Mouse (Mus musculus): ENCODE results near the gene Kdm1a. TPM values are rescaled to one million over a fixed set of nuclear protein-coding genes. Genes with fewer than 3 reads are reported as not detected.
A peak's percentile ranks its signal among the peaks of the same experiment; 100 is the strongest.

Gene Kdm1a
- total RNA-seq, 2 experiments from 2014 or later: 95.6 to 96.1 TPM

DNA sequence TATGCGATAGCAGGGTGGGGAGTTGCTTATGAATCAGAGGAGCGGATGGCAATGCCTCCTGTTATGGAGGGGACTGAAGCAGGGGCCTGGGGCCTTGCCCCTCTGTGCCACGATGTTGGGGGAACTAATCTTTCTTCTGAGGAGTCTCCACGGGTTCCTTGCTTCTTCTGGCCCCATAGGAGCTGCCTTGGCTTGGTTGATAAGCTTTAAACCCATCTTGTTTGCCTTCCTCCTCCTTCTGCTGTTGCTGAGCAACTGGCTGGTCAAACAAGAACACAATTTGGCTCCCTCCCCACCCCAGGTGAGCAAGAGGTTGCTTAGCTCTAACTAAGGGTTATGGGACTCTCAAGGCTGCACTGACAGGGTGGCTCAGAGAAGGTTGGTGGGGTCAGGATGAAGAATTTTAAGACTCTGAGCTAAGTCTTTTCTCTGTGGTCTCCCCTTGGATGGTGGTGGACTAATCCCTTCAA is 7.9 kb upstream of the Kdm1a start, which contains the start of gene Tex46:
Gene Tex46, plus strand, starts transcription at position 51 of the 470 bp plus-strand sequence.
- intact Hi-C loops (cut with DNase I): no loop called here
- DNase-seq (ENCODE audit: low spot score in 2 of 2): no peak

DNA sequence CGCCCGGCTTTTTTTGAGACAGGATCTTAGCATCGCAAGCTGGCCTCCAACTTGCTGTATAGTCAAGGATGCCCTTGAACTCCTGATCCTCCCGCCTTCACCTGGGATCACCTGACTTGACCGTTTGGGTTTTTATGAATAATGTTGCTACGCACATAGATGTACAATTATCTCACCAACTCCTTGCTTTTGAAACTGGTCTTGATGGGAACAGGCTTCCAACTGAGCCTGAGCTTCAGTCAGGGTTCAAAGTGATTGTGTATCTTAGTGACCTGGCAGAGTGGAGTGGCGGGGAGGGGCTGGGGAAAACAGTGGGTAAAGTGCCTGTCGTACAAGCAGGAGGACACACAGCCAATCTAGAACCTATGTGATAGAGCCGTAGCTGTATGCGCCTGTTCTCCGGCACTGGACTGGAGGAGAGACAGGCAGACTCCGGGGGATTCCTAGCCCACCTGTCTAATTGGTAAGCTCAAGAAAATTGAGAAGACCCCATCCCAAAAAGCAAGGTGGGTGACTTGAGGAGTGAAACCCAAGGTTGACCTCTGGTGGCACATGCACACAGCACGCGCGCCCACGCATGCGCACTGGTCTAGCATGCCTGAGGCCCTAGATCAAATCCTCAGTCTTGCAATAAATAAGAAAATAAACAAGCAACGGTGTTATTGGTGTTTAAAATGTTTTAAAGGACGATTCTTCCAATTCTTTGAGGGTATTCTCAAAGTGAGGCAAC is 3.4 kb upstream of the Kdm1a start:
- no peak for DNase-seq (ENCODE audit: low spot score in 2 of 2)
- intact Hi-C loops (cut with DNase I): no loop called here

DNA sequence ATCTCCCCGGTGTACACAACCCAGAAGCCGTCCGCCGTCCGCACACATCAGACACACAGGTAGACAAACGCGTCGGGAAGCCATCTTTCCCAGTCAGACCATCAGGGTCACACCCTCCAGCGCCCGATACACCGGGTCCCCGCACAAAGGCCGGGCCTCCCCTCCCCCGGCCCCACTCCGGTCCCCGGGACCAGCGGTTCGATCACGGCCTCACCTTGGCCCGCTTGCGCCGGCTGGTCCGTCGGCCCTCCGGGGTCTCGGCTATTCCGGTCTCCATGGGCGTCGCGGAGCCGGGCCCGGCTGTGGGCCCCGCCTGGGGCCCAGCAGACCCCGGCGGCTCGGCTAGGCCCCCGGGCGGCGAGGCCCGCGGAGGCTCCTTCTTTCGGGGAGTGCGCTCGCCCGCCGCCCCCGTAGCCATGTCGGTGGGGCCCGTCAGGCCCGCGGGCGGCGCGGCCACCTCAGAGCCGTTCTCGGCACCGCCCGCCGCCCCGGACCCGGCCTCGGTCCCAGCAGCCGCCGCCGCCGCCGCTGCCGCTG is 437 bp downstream of the Kdm1a start:
- DNase-seq (ENCODE audit: low spot score in 2 of 2): peak in 1 of 2 experiments; percentile 53
- intact Hi-C loops (cut with DNase I): loop anchor here (5.0 kb wide), 2 partner anchors 145 to 550 kb away; partner anchors contain the start of gene Rpl11

DNA sequence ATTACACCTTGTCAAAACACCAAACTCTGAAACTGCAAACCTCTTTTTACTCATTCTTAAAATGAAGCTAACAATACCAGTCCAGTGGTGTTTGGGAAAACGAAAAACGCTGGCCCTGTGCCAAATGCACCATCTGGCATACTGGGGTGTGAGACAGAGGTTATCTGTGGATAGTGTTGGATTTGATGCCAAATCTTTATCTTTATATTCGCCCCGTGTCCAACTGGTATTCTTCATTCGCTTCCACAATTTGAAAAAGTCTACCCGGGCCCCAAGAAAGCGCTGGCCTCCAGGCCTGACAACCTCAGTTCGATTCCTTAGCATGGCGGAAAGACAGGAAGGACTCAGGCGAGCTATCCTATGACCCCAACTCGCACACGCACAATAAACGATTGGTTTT is 1.0 kb downstream of the Kdm1a start:
- intact Hi-C loops (cut with DNase I): loop anchor here (5.0 kb wide), 2 partner anchors 144 to 549 kb away; partner anchors contain the start of gene Rpl11
- DNase-seq (ENCODE audit: low spot score in 2 of 2): peak; percentile 29 to 42

DNA sequence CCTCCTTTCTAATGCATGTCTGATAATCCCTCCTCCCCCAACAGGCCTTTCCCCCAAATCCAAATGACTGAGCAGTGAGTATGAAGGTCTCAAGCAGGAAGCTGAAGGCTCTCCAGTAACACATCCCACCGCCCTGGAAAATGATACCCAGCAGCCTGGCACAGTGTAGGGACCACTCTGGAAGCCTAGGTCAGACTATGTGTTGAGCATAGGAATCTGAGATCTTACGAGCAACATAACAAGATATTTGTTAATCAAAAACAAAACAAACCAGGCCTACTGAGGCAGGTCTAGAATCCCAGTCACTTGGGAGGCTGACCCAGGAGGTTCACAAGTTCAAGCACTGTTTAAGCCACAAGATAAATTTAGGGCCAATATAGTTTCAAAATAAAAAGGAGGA is 2.0 kb downstream of the Kdm1a start:
- intact Hi-C loops (cut with DNase I): loop anchor here (5.0 kb wide), 2 partner anchors 143 to 548 kb away; partner anchors contain the start of gene Rpl11
- DNase-seq (ENCODE audit: low spot score in 2 of 2): no peak

DNA sequence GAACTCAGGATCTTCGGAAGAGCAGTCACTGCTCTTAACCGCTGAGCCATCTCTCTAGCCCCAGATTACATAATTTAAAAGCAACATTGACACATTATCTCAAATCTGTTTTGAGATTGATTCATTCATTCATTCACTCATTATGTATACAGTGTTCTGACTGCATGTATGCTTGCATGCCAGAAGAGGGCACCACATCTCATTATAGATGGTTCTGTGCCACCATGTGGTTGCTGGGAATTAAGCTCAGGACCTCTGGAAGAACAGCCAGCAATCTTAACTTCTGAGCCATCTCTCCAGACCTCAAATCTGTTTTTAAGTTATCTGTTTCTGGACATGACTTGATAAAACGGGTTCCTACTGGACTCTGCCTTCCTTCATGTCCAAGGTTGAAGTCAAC is 2.7 kb downstream of the Kdm1a start:
- intact Hi-C loops (cut with DNase I): loop anchor here (5.0 kb wide), 2 partner anchors 143 to 548 kb away; partner anchors contain the start of gene Rpl11
- DNase-seq (ENCODE audit: low spot score in 2 of 2): no peak

DNA sequence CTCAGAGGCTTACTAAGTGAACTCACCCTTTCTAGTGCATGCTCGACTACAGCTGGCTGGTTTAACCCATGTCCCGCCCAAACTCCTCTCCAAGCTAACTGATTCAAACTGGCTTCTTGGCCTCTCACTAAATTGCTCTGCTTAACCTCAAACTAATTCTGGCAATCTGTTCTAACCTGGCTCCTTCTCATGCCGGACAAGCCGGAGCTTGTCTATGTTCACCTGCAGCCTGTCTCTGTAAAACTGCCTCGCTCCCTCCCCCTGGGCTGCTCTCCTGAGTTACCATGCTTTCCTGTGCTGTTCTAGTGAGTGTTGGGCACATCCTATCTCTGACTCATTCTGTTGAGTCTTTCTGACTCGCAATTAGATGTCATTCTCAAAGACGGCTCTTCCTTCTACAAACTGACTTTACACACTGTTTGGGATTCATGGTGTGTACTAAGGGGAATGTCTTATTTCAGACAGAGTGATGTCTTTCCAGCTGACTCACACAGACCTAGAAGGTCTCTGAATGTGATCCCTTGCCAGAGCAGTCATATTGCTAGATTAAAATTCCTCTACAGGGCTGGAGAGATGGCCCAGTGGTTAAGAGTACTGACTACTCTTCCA is 4.2 kb downstream of the Kdm1a start:
- intact Hi-C loops (cut with DNase I): no loop called here
- no peak for DNase-seq (ENCODE audit: low spot score in 2 of 2)

DNA sequence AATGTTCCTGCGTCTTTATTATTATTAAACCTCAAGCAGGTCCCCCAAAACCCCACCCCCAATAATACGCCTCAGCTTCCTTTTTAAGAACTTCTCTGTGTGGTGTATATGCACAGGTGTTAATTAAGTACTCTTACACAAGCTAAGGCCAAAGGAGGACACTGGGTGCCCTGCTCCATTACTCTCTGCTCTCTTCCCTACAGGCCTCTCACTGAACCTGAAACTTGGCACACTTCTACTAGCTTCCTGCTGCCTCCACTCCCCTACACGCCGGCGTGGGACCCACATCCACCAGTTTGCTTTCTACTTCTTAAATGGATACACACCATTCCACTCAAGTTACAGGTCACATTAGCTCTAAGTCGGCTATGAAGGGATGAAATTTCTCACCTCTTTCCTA is 7.3 kb downstream of the Kdm1a start:
- no peak for DNase-seq (ENCODE audit: low spot score in 2 of 2)
- intact Hi-C loops (cut with DNase I): no loop called here

DNA sequence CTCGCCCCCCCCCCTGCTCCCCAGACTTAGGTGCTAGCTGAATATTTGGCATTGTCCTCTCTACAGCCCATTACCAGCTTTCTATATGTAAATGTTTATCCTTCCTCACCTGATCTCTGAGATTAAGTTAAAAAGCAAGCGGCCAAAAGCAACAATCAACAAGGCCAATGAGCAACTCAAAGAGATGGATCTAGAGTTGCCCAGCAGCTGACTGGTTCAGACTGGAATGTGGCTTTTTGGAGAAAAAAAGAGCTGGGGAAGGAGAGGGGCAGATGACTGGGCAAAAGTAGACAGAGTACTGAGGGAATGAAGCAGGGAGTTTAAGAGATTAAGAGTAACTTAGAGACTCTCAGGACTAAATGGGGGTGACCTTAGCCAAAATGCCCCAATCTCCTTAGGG is 8.5 kb downstream of the Kdm1a start:
- DNase-seq (ENCODE audit: low spot score in 2 of 2): no peak
- intact Hi-C loops (cut with DNase I): no loop called here

DNA sequence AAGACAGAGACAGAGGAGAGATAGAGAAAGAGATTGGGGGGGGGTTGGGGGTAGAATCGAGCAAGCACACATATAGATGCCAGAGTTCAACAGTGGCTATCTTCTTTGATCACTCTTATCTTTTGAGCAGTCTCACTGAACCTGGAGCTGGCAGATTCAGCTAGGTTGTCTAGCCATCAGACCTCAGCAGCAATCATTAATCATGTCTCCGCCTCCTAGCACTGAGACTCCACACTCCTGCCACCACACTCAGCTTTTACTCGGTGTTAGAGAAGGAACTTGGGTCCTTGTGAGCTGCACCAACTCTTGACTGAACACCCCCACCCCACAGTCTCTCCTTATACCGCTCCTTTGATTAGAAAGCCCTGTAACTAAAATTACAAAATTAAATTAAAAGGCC is 10.4 kb downstream of the Kdm1a start:
- intact Hi-C loops (cut with DNase I): no loop called here

DNA sequence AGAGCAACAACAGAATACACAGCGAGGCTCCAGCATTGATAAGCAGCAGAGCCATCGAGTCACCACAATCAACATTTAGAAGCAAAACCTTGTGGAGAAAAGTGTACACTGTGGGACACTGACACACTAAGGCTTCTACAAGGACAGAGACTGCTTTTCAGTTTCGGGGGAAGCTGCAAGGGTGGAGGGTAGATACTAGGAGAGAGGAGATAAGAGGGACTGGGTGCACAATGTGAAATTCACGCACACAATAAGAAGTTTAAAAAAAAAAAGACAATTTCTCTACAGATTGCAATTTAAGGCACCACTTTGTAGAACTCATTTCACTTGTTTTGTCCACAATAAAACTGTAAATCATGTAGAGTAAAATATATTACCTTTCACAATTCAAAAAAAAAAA is 14.5 kb downstream of the Kdm1a start:
- no peak for DNase-seq (ENCODE audit: low spot score in 2 of 2)
- intact Hi-C loops (cut with DNase I): no loop called here

More for the DNA sequence above, 10.4 kb downstream of the Kdm1a start:
- DNase-seq (ENCODE audit: low spot score in 2 of 2): no peak

DNA sequence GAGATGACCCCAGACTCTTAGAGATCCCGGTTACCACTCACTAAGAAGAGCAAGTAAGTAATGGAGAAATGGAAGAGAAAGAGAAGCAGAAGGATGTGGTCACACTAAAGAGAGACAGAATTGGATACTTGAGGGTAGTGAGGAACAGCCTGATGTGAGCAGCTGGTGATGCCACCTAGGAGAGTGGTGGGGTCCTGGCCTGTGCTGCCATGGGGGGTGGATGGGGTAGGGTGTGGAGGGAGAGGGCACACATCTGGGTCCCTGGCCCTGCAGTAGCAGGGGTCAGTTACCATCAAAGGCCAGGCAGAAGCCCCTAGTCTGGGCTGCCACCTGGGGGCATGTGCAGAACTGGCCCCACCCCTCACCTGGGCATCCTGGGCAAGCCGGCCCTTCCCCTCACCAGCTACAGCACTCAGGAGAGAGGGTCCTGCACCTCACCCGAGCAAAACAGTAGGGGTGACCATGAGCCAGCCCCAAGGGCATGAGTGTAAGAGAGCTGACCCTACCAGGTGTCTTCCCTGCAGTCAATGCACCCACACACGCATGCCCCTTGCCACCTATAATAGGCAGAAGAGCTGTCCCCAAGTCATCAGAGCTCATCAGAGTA is 15.2 kb downstream of the Kdm1a start:
- intact Hi-C loops (cut with DNase I): no loop called here
- no peak for DNase-seq (ENCODE audit: low spot score in 2 of 2)

DNA sequence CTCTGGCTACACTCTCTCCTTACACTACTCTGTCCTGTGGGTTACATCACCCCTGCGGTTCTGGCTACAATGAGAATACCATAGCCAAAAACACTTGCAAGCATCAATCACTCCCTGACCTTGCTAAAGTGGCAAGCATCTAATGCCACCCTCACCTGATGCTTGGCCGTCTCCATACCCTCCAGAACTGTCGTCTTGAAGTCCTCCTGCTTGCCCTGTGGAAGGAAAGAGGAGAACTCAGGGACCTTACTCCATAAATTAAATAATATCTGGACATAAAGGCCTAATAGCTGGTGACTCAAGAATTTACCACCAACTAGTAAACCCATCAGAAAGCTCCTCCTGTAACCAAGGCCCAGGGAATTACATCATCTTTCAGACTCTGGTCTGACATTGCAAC is 20.6 kb downstream of the Kdm1a start:
- intact Hi-C loops (cut with DNase I): no loop called here
- DNase-seq (ENCODE audit: low spot score in 2 of 2): no peak

DNA sequence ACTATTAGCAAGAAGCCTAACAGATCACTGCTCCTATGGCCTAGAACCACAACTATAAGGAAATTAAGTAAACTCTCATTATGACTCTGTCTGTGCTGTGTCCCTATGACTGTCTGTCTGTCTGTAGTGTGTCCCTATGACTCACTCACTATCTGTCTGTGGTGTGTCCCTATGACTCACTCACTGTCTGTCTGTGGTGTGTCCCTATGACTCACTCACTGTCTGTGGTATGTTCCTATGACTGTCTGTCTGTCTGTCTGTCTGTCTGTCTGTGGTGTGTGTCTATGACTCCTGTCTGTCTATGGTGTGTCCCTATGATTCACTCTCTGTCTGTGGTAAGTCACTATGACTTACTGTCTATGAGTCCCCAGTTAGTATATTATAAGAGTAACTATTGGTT is 32.5 kb downstream of the Kdm1a start:
- intact Hi-C loops (cut with DNase I): no loop called here
- no peak for DNase-seq (ENCODE audit: low spot score in 2 of 2)

DNA sequence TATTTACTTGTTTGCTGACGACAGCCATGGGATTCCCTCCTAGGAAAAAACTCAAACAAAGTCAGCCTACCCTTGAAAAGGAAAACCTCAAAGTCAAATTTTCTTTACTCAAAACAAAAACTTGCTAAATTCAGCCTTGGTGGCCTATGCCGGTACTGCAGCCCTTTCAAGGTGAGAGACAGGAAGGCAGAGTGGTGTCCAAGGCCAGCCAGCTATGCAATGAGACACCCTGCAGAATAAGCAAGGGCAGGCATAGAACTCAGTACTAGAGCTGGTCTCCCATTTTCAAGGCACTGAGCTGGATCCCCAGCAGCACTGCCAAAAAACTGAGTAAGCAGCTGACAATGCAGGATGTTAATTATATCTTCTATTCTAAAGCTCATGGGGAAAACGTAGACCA is 33.9 kb downstream of the Kdm1a start:
- intact Hi-C loops (cut with DNase I): no loop called here
- DNase-seq (ENCODE audit: low spot score in 2 of 2): no peak

DNA sequence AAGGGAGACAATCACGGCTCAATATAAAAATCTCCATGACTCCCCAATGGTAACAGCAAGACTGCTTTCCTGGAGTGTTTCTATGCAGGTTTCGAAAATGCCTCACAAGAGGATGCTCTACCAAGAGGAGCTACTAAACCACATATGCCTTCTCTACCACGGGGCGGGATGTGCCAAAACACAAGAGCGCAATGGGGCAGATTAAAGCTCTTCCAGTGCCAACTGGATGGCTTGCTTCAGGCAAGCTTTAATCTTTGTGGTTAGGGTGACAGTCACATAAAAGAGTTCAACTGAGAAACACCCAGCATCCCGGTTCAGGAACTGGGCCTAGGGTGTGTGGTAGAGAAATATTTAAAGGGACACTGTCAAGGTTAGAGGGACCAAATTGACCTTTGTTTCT is 39.8 kb downstream of the Kdm1a start:
- no peak for DNase-seq (ENCODE audit: low spot score in 2 of 2)
- intact Hi-C loops (cut with DNase I): no loop called here

DNA sequence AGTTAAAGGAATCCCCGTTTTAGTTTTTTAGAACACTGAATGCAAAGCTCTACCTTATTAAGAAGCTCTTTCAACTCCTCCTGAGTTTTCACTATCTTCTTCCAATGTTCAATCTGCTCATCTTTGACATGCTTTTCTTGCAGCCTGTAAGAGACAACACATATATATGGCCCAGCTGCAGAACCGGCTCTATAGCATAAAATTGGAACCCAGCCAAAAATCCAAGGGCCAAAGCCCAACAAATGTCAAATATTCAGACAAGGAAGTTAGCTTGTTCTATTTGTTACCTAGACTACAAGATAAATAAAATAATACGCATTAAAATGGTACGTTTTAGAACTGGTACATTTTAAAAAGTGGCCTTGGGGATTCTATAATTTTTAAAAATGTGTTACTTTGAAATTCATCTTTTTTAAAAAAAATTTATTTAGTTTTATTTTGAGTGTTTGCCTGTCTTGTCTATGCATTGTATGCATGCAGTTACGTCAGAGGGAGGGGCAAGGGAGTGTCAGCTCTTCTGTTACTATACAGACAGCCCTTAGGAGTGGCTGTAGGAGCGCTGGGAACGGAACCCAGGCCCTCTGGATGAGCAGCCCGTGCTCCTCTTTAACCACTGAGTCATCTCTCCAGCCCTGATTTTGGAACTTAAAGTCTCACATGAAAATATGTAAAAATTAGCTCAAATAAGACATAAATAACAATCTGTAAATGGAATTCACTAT is 42.1 kb downstream of the Kdm1a start:
- DNase-seq (ENCODE audit: low spot score in 2 of 2): no peak
- intact Hi-C loops (cut with DNase I): no loop called here

DNA sequence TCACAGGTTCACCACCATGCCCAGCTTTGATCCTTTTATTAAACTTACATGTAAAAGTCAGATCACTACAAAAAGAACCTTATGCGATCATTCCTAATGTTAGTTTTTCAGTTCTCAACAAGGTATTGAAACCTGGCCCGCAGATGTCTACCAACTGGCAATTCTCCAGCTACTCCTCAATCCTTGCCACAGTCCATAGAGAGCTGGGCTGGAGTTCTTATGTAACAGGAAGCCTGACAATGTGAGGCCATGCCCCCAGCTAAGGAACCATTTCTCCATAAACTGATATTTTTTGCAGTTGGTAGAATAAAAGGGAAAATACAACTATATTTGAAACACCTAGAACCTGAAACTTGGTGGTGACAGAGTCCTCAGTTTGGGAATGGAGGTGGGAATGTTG is 42.8 kb downstream of the Kdm1a start:
- DNase-seq (ENCODE audit: low spot score in 2 of 2): no peak
- intact Hi-C loops (cut with DNase I): no loop called here

DNA sequence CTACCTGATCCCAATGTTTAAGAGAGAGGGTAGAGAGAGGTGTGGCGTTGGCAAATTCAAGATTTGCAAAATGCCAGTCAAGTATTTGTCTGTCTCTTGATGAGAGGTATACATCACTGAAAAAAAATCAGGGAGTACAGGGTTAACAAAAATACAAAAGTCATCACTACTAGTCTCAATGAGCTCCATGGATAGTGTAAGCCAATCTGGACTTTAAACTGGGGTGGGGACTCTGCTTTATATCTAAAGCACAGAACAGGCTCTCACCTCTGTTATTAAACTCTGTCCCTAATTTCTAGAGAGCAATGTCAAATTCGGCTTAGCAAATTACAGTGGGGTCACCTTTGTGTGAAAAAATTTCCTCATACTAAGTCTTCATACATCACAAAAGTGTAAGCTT is 44.9 kb downstream of the Kdm1a start:
- intact Hi-C loops (cut with DNase I): no loop called here
- no peak for DNase-seq (ENCODE audit: low spot score in 2 of 2)

DNA sequence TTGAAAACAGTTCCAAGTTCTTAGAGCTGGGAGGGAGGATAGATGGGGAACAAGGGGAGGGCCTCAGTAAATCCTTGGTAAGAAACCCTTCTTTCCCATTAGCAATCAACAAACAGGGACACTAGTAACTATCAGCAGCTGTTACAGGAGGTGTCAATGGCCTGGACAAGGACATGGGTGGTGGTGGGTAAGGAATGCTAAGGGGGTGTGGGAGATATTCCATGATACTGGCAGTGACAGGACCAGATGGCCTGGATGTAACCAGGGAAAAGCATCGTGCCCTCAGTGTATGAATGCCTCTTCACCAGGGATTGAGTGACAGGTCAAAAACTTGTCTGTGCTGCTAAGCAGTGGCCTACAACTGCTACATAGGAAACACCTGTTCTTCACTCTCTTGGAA is 49.4 kb downstream of the Kdm1a start:
- no peak for DNase-seq (ENCODE audit: low spot score in 2 of 2)
- intact Hi-C loops (cut with DNase I): no loop called here

Measured in left cerebral cortex, postnatal 36 days (tissue).